ENCODE assay signal across 12 mouse cellular contexts in genomic region chr2:124455881-124456280, GRCm38 (mm10).
"Had no signal": no experiment of that assay in that cellular context is flagged by ENCODE, and none has a peak within 500 bp of the region (broad histone marks: within the 10 kb centered on the region; RNA-seq: fewer than 3 reads in every experiment).

No protein-coding gene starts in this region.

- H3K36me3 ChIP-seq: limb, embryonic 15.5 days; liver, embryonic 13.5 days; midbrain, embryonic 12.5 days; stomach, embryonic 15.5 days had no signal

- H3K9ac ChIP-seq: limb, embryonic 15.5 days; liver, embryonic 13.5 days; midbrain, embryonic 12.5 days; stomach, embryonic 15.5 days had no signal

- ATAC-seq: midbrain, embryonic 16.5 days had no signal

- H3K9me3 ChIP-seq: limb, embryonic 15.5 days; liver, embryonic 13.5 days; midbrain, embryonic 12.5 days; stomach, embryonic 15.5 days had no signal

- H3K27ac ChIP-seq: limb, embryonic 15.5 days; liver, embryonic 13.5 days; midbrain, embryonic 12.5 days; stomach, embryonic 15.5 days had no signal

- DNase-seq: kidney, postnatal 36 days; layer of hippocampus, adult 9-11 months; layer of hippocampus, postnatal 36 days; liver, embryonic 13.5 days; lung, adult 18-20 months; right cerebral cortex, postnatal 14 days; thymus, adult 2 months; thymus, postnatal 25 days had no signal

- H3K4me1 ChIP-seq: limb, embryonic 15.5 days; liver, embryonic 13.5 days; midbrain, embryonic 12.5 days; stomach, embryonic 15.5 days had no signal

- H3K4me3 ChIP-seq: limb, embryonic 15.5 days; liver, embryonic 13.5 days; midbrain, embryonic 12.5 days; stomach, embryonic 15.5 days had no signal

- H3K27me3 ChIP-seq: limb, embryonic 15.5 days; liver, embryonic 13.5 days; stomach, embryonic 15.5 days had no signal

- H3K4me2 ChIP-seq: limb, embryonic 15.5 days; liver, embryonic 13.5 days; midbrain, embryonic 12.5 days; stomach, embryonic 15.5 days had no signal
